Mouse (Mus musculus): Measurements from ENCODE around the gene Pcolce2. TPM values are rescaled to one million over a fixed set of nuclear protein-coding genes. Genes with fewer than 3 reads are reported as not detected.
A peak's percentile ranks its signal among the peaks of the same experiment; 100 is the strongest.

Pcolce2 gene
- 15.7 and 20.6 TPM in 2 replicates for polyA plus RNA-seq (2015; fragmentation: Nextera tagmentation; extraction: Ambion mirVana)

DNA sequence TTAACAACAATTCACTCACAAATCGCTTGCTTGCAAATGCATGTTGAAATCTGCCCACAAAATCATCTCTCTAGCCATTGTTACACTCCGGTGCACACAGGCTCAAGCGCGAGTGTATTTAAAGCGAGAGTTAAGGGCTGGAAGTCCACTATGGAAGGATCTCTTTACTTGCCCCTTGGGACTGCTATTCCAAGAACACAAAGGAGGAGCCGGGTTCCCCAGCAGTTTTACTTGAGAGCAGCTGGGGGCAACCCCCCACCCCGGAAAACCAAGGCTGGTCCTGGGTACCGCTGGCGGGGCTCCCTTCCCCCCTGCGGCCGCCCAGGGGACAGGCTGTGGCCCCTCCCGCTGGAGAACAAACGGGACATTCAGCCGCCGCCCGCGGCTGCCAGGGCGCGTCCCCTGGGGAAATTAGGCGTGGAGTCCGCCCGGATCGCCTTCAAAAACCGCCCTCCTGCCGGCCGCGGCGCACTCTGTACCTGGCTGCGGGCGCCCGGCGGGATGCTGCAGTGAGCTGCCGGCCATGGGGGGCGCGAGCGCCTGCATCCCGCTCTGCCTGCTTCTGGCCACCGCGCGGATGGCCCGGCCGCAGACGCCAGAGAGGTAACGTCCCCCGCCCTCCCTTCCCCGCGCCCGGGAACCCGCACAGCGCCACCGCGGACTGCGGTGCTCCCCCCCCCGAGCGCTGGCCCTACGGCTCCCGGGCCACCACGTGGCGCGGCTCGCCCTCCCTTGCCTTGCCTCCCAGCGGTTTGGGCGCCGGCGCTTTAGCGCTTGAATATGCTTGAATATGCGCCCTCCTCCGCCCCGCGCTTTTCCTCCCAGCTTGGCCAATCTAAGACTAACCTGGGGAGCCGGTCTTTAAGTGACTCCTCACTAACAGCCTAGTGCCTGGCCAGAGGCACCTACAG is at the start of gene Pcolce2:
Gene Pcolce2, plus strand, starts transcription at position 331 of the 911 bp plus-strand sequence.
- H3K27me3 ChIP-seq (ENCODE audit: insufficient read depth, low read length): peaks cover 16% of the 10 kb centered on the region
- DNase-seq (peak; percentile 56), ATAC-seq (peak; percentile 84)

DNA sequence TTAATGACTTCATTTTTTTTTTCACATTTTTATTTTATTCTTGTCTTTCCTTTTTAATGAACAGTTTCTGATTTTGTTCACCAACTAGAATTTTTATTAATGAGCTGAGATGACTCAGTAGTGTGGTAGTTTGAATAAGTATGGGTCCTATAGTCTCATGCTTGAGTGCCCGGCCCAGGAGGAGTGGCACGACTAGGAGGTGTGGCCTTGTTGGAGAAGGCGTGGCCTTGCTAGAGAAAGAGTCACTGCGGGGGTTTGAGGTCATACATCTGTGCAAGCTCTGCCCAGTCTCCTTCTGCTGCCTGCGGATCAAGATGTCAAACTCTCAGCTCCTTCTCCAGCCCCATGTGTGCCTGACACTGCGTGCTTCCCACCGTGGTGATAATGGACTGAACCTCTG is 49.3 kb upstream of the Pcolce2 start:
- Histone ChIP-seq H3K27me3 (ENCODE audit: insufficient read depth, low read length) (no peaks in the 10 kb centered on the region), H3K27ac (ENCODE audit: low read depth) (no peak overlapping the region), H3K9me3 (ENCODE audit: low read length) (no peaks in the 10 kb centered on the region), H3K36me3 (replicated peaks; ENCODE audit: insufficient read depth, low read length) (no peaks in the 10 kb centered on the region), H3K4me1 (ENCODE audit: insufficient read depth) (no peaks in the 10 kb centered on the region; the same call in 1 of the 2 replicates), H3K4me3 (ENCODE audit: low read depth, low read length) (no peak overlapping the region), H3K9ac (replicated peaks) (no peak overlapping the region), H3K4me2 (ENCODE audit: low read depth, low read length) (no peak overlapping the region)
- WGBS (ENCODE audit: insufficient replicate concordance): 81% methylated on average over 7 of the region's 7 CpGs
- TF ChIP-seq EP300 (IDR thresholded peaks at IDR 0.05; ENCODE audit: low read depth) (no peak), CTCF (IDR thresholded peaks at IDR 0.05; ENCODE audit: low read depth) (no peak)
- ATAC-seq (no peak), DNase-seq (no peak)

More for the DNA sequence above, at the start of gene Pcolce2:
- Histone ChIP-seq H3K9me3 (ENCODE audit: low read length) (no peaks in the 10 kb centered on the region), H3K4me3 (ENCODE audit: low read depth, low read length) (peak within 1 kb of the TSS; percentile 58), H3K4me2 (ENCODE audit: low read depth, low read length) (peak within 1 kb of the TSS; percentile 81), H3K9ac (replicated peaks) (peak within 1 kb of the TSS; percentile 53), H3K27ac (ENCODE audit: low read depth) (0 out of 2 replicates have a peak within 1 kb of the TSS, but pooled peaks have one; percentile 22), H3K36me3 (replicated peaks; ENCODE audit: insufficient read depth, low read length) (no peaks in the 10 kb centered on the region), H3K4me1 (ENCODE audit: insufficient read depth) (peaks cover 6% of the 10 kb centered on the region; the same call in 1 of the 2 replicates)
- WGBS (ENCODE audit: insufficient replicate concordance): under 1% methylated on average over 46 of the region's 71 CpGs
- TF ChIP-seq CTCF (IDR thresholded peaks at IDR 0.05; ENCODE audit: low read depth): no peak
- no peak for TF ChIP-seq EP300 (IDR thresholded peaks at IDR 0.05; ENCODE audit: low read depth)

DNA sequence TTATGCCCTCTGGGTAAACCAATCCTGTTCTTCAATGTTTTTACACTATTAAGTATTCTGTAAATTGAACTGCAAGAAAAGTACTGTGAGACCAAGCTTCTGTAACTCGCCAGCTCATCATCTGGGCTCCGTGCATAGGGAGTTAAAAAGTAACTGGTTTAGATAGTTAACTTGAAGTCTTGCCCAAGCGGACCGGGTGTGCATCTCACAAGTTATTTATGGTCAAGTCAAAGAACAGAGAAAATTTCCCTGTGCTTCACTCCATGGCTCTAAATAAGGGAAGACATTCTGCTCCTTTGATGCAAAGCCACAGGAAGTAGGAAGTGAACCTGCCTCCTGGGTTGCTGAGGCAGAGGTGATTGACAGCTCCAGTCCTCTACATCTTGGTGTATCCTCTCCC is 43.1 kb upstream of the Pcolce2 start:
- no peaks in the 10 kb centered on the region for H3K9me3 ChIP-seq (ENCODE audit: low read length)
- no peak overlapping the region for H3K9ac ChIP-seq (replicated peaks)
- ATAC-seq (no peak), DNase-seq (no peak)
- TF ChIP-seq CTCF (IDR thresholded peaks at IDR 0.05; ENCODE audit: low read depth): no peak
- TF ChIP-seq EP300 (IDR thresholded peaks at IDR 0.05; ENCODE audit: low read depth): no peak
- no peaks in the 10 kb centered on the region for H3K36me3 ChIP-seq (replicated peaks; ENCODE audit: insufficient read depth, low read length)
- H3K4me2 ChIP-seq (ENCODE audit: low read depth, low read length): no peak overlapping the region
- H3K4me1 ChIP-seq (ENCODE audit: insufficient read depth): no peaks in the 10 kb centered on the region; the same call in 1 of the 2 replicates
- H3K27ac ChIP-seq (ENCODE audit: low read depth): no peak overlapping the region
- H3K4me3 ChIP-seq (ENCODE audit: low read depth, low read length): no peak overlapping the region
- 0 out of 2 replicates have a peak, but pooled peaks cover 3% of the 10 kb centered on the region for H3K27me3 ChIP-seq (ENCODE audit: insufficient read depth, low read length)
- 63% methylated on average over 4 of the region's 4 CpGs for WGBS (ENCODE audit: insufficient replicate concordance)

DNA sequence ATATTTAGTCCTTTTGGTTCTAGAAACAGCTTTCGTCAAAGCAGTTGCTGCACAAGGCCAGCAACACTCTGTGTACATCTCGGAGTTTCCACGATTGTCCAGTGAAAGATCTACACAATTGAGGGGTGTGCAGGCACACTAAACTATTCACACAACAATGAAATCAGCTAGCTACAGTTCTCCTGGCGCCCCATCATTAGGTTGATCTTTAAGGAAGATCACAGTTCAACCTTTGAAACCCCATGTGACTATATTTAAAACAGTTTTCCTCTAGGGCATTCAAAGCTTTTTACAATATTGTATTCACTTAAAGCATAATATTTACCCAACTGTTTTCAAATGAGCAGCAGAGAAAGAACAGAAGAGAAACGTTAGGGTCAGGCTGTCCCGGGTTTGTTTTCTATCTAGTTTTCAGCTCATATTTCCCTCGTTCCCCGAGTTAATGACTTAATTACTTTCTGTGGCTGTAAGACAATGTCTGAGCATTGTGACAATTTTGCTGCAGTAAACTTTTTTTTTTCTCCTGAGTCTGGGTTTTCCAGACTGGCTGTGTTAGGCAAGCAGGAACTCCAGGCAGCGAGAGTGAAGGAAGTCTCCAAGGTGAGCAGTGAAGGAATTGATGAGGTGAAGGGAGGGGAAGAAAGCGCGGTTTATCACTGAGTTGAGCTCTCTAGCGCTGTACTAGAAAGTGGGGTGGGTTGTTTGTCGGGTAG is 39.8 kb upstream of the Pcolce2 start:
- no peak for TF ChIP-seq EP300 (IDR thresholded peaks at IDR 0.05; ENCODE audit: low read depth)
- TF ChIP-seq CTCF (IDR thresholded peaks at IDR 0.05; ENCODE audit: low read depth): no peak
- no peaks in the 10 kb centered on the region for H3K36me3 ChIP-seq (replicated peaks; ENCODE audit: insufficient read depth, low read length)
- 0 out of 2 replicates have a peak, but pooled peaks cover 3% of the 10 kb centered on the region for H3K27me3 ChIP-seq (ENCODE audit: insufficient read depth, low read length)
- no peak overlapping the region for H3K27ac ChIP-seq (ENCODE audit: low read depth)
- ATAC-seq: no peak
- no peak for DNase-seq
- 0 out of 2 replicates have a peak overlapping the region, but pooled peaks have one; percentile 9 for H3K4me2 ChIP-seq (ENCODE audit: low read depth, low read length)
- H3K4me3 ChIP-seq (ENCODE audit: low read depth, low read length): no peak overlapping the region
- H3K4me1 ChIP-seq (ENCODE audit: insufficient read depth): no peaks in the 10 kb centered on the region
- no peaks in the 10 kb centered on the region for H3K9me3 ChIP-seq (ENCODE audit: low read length)
- H3K9ac ChIP-seq (replicated peaks): peak overlapping the region; percentile 16; the same call in 1 of the 2 replicates
- WGBS (ENCODE audit: insufficient replicate concordance): 48% methylated on average over 13 of the region's 13 CpGs

DNA sequence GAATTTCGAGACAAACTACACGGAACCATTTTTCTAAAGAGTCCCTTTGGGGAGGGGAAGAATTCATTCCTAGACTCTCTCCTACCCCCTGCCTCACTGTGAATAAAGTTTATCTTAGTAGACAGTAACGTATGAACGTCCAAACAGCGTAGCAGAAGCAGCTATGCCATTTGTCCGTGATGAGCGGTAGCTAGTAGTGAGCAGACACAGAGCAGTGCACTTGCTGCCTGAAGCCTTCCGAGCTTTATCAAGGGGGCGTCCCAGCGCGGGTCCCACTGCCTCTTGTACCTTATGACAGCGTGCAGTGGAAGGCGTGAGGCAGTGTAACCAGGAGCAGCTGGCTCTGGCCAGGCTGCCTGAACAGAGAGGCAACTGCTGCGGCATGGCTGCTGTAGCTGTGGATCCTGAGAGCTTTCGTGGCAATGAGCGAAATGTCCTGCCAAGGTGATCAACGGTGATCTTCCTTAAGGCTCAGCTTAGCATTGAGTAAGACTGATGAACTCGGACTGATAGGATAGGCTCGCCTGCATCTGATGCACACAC is 39.2 kb upstream of the Pcolce2 start:
- H3K4me3 ChIP-seq (ENCODE audit: low read depth, low read length): no peak overlapping the region
- TF ChIP-seq EP300 (IDR thresholded peaks at IDR 0.05; ENCODE audit: low read depth): no peak
- no peak for TF ChIP-seq CTCF (IDR thresholded peaks at IDR 0.05; ENCODE audit: low read depth)
- H3K36me3 ChIP-seq (replicated peaks; ENCODE audit: insufficient read depth, low read length): no peaks in the 10 kb centered on the region
- peak overlapping the region; percentile 16; the same call in 1 of the 2 replicates for H3K9ac ChIP-seq (replicated peaks)
- H3K9me3 ChIP-seq (ENCODE audit: low read length): no peaks in the 10 kb centered on the region
- H3K27ac ChIP-seq (ENCODE audit: low read depth): no peak overlapping the region
- ATAC-seq: no peak
- 0 out of 2 replicates have a peak overlapping the region, but pooled peaks have one; percentile 9 for H3K4me2 ChIP-seq (ENCODE audit: low read depth, low read length)
- no peak for DNase-seq
- H3K4me1 ChIP-seq (ENCODE audit: insufficient read depth): no peaks in the 10 kb centered on the region
- H3K27me3 ChIP-seq (ENCODE audit: insufficient read depth, low read length): 0 out of 2 replicates have a peak, but pooled peaks cover 3% of the 10 kb centered on the region
- 53% methylated on average over 19 of the region's 19 CpGs for WGBS (ENCODE audit: insufficient replicate concordance)
